Mouse (Mus musculus): Measurements from ENCODE around the gene Eno1.

DNA sequence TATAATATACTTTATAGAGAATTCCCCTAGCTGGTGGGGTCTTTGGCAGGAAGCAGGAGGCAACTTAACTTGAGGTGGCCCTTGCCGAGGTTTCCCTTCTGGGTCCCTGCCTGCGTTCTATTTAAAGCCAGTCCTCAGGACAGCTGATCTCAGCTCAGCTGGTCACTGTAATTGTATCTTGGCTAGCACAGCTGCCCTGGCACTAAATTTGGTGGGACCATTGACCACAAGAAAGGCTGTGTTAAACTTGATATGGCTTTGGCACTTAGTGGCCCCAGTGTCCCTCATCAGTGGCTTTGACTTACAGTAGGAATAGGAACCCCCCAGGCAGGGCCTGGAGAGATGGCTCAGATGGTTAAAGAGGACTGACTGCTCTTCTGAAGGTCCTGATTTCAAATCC, 9.4 kb downstream of the Eno1 start:
- TF ChIP-seq GATA1 (IDR thresholded peaks at IDR 0.05; ENCODE audit: low read length) (no peak), TAL1 (IDR thresholded peaks at IDR 0.05; ENCODE audit: low read length) (no peak)
